Mouse (Mus musculus) liver, postnatal 0 days (tissue): ENCODE data around the gene Nav2.

ENCODE experiments used
- CTCF ChIP-seq: sonication (generic); IDR thresholded peaks from 2 replicates; pipeline ENCODE4 v1.5.1; 2016; ENCODE audit warnings: antibody characterized with exemption, low read depth
- EP300 ChIP-seq: IDR thresholded peaks from 2 replicates; pipeline ENCODE4 v1.6.1; 2016; ENCODE audit warnings: antibody characterized with exemption, low read depth, mild to moderate bottlenecking

DNA sequence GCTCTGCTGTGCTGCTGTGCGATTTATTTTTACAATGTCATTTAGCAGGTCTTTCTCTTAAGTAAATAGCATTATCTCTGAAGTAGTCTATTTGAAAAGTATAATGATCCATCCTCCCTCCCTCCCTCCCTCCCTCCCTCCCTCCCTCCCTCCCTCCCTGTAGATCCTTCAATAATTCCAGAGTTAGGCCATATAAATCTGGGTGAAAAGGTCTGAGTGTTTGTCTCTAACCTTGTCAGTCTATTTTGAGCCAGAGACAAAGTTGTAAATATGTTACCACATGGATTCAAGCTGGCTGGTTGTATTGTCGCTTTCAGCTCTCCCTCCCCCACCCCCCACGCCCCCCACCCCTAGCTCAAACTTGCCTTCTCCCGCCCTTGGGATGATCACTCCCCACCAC is 619.4 kb downstream of the Nav2 start:
- no peak for TF ChIP-seq CTCF
- no peak for TF ChIP-seq EP300
